Mouse (Mus musculus) heart, embryonic 12.5 days (tissue): ENCODE results near the gene Hbb-bh1. TPM values are rescaled to one million over a fixed set of nuclear protein-coding genes. Genes with fewer than 3 reads are reported as not detected.

Source experiments
- ATAC-seq: fragments of 200-750 bp; cut with Nextera tagmentation; 2 replicates; pipeline ENCODE4 v1.8.0; 2017; ENCODE audit warnings: moderate TSS enrichment, moderate library complexity; ENCODE audit not compliant: insufficient number of reproducible peaks, low FRiP score
- H3K27ac ChIP-seq: fragments of 300-500 bp; sonication (generic); 2 replicates; pipeline ENCODE4 v1.5.1; 2016; ENCODE audit warnings: mild to moderate bottlenecking, moderate library complexity; ENCODE audit not compliant: poor library complexity, severe bottlenecking
- H3K27me3 ChIP-seq: fragments of 300-500 bp; sonication (generic); replicated peaks from 2 replicates; pipeline ENCODE4 v1.6.1; 2016; ENCODE audit warnings: mild to moderate bottlenecking, moderate library complexity
- H3K36me3 ChIP-seq: fragments of 300-500 bp; sonication (generic); 2 replicates; pipeline ENCODE4 v1.6.1; 2016; ENCODE audit warnings: mild to moderate bottlenecking, moderate library complexity
- H3K4me1 ChIP-seq: fragments of 300-500 bp; sonication (generic); replicated peaks from 2 replicates; pipeline ENCODE4 v1.6.1; 2016; ENCODE audit warnings: mild to moderate bottlenecking
- H3K4me2 ChIP-seq: fragments of 300-500 bp; sonication (generic); 2 replicates; pipeline ENCODE4 v1.6.1; 2016; ENCODE audit warnings: mild to moderate bottlenecking, moderate library complexity
- H3K4me3 ChIP-seq: fragments of 300-500 bp; sonication (generic); 2 replicates; pipeline ENCODE4 v1.5.1; 2016; ENCODE audit warnings: mild to moderate bottlenecking
- H3K9ac ChIP-seq: fragments of 300-500 bp; sonication (generic); 2 replicates; pipeline ENCODE4 v1.6.1; 2016; ENCODE audit warnings: mild to moderate bottlenecking, moderate library complexity
- H3K9me3 ChIP-seq: fragments of 300-500 bp; sonication (generic); replicated peaks from 2 replicates; pipeline ENCODE4 v1.6.1; 2016; ENCODE audit warnings: mild to moderate bottlenecking, moderate library complexity
- WGBS: fragments of 180-500 bp; shearing (Covaris S2); methylation state at CpG from one replicate; pipeline ENCODE4 v1.1.7; 2016; 5-methylcytosine and 5-hydroxymethylcytosine counted together
- polyA plus RNA-seq: library from polyadenylated mRNA; unstranded; fragments of >200 nt; fragmentation: Nextera tagmentation; extraction: Ambion mirVana; gene quantifications from 2 replicates; pipeline ENCODE4 v1.2.1, GENCODE M21; 2016

The Hbb-bh1 gene
- polyA plus RNA-seq = 2,015 and 2,280 TPM in 2 replicates

DNA sequence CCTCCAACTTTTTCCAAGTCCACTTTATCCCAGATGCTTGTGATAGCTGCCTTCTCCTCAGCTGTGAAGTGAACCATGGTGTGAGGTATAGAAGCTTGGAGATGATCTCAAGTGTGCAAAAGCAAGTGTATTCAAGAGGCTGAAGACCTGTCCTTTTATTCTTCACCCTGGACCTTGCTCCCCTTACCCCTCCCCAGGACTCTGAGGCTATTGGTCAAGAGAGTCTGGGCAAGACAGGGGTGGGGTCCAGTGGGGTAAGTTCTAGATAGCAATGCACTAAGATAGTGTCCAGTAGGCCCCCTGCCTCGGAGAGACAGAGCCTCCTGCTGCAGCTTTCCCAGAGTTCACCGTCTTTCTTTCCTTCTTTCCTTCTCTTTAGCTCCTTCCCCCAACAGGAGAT lies at the start of gene Hbb-bh1:
Gene Hbb-bh1 (minus strand): TSS at position 131 of the 400 bp plus-strand sequence.
- WGBS = 46% methylated on average over 2 of the region's 2 CpGs
- 0 out of 2 replicates have a peak within 1 kb of the TSS, but pooled peaks have one; percentile 16 for H3K4me3 ChIP-seq
- no peak within 1 kb of the TSS for H3K27ac ChIP-seq

DNA sequence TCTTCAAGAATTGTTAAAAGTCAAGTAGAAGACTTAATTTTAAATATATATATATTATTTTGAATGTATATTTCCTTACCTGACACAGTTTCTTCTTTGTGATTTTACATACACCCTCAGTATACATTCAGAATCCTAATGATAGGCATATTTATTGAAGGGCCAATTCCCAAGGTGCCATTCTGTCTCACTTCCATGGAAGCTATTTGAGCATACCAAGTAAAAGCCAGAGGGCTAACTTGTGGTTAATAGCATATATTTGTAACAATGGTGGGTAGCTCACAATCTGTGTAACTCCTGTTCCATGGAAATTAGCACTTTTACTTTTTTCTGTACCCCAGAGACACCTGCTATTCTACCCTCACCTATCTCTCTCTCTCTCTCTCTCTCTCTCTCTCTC lies 43.2 kb upstream of the Hbb-bh1 start, which contains the start of gene Olfr66:
Gene Olfr66 (minus strand): TSS at position 101 of the 400 bp plus-strand sequence.
- no peaks in the 10 kb centered on the region for H3K27me3 ChIP-seq
- no peaks in the 10 kb centered on the region for H3K9me3 ChIP-seq
- H3K4me2 ChIP-seq = no peak within 1 kb of the TSS
- H3K4me3 ChIP-seq = no peak within 1 kb of the TSS
- no peak within 1 kb of the TSS for H3K9ac ChIP-seq
- H3K4me1 ChIP-seq = no peaks in the 10 kb centered on the region
- no peaks in the 10 kb centered on the region for H3K36me3 ChIP-seq
- ATAC-seq = no peak
- H3K27ac ChIP-seq = no peak within 1 kb of the TSS

More for the DNA sequence above, at the start of gene Hbb-bh1:
- H3K9ac ChIP-seq = no peak within 1 kb of the TSS
- no peaks in the 10 kb centered on the region for H3K4me1 ChIP-seq
- no peaks in the 10 kb centered on the region for H3K36me3 ChIP-seq
- H3K27me3 ChIP-seq = no peaks in the 10 kb centered on the region
- ATAC-seq = peak; percentile 85
- no peaks in the 10 kb centered on the region for H3K9me3 ChIP-seq
- peak within 1 kb of the TSS; percentile 13; the same call in 1 of the 2 replicates for H3K4me2 ChIP-seq

GRCm38 (mm10) chr7:103877093-103877492 lies 34.1 kb upstream of the Hbb-bh1 start:
- ATAC-seq = peak; percentile 74
- Histone ChIP-seq H3K4me3 (no peak overlapping the region), H3K9me3 (no peaks in the 10 kb centered on the region), H3K4me2 (no peak overlapping the region), H3K27me3 (no peaks in the 10 kb centered on the region), H3K36me3 (no peaks in the 10 kb centered on the region), H3K4me1 (no peaks in the 10 kb centered on the region), H3K9ac (no peak overlapping the region), H3K27ac (no peak overlapping the region)
- WGBS = 44% methylated on average over 2 of the region's 2 CpGs

DNA sequence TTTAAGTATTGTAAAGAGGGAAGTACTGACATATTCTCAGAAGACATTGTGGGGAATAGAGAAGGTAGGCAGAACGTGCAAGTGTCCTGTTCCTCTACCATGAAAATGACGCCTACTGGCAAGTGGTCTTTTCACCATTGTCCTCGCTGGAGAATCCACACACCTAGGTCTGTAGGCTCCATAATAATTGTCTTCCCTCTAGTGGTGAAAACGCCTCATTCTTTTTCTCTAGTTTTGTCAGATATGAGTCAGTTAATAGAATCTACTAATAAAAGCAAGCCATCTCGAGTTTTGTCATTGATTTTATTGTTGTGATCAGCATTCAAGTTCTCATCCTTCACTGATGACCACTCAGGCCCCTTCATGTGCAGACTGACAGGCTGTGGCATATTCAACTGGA lies 31.5 kb upstream of the Hbb-bh1 start:
- 0 out of 2 replicates have a peak, but pooled peaks cover 3% of the 10 kb centered on the region for H3K4me1 ChIP-seq
- 43% methylated on average over 5 of the region's 5 CpGs for WGBS
- no peak for ATAC-seq

GRCm38 (mm10) chr7:103873064-103873463 lies 30.1 kb upstream of the Hbb-bh1 start:
- Histone ChIP-seq H3K36me3 (no peaks in the 10 kb centered on the region), H3K9ac (no peak overlapping the region), H3K4me2 (no peak overlapping the region), H3K27ac (no peak overlapping the region), H3K27me3 (no peaks in the 10 kb centered on the region), H3K4me3 (no peak overlapping the region), H3K9me3 (no peaks in the 10 kb centered on the region), H3K4me1 (0 out of 2 replicates have a peak, but pooled peaks cover 3% of the 10 kb centered on the region)
- ATAC-seq = no peak
- WGBS = 2% methylated on average over 1 of the region's 1 CpGs

More for the DNA sequence above, 31.5 kb upstream of the Hbb-bh1 start:
- H3K9ac ChIP-seq = no peak overlapping the region
- H3K4me2 ChIP-seq = no peak overlapping the region
- H3K27me3 ChIP-seq = no peaks in the 10 kb centered on the region
- no peak overlapping the region for H3K27ac ChIP-seq
- no peaks in the 10 kb centered on the region for H3K9me3 ChIP-seq
- no peaks in the 10 kb centered on the region for H3K36me3 ChIP-seq
- no peak overlapping the region for H3K4me3 ChIP-seq

DNA sequence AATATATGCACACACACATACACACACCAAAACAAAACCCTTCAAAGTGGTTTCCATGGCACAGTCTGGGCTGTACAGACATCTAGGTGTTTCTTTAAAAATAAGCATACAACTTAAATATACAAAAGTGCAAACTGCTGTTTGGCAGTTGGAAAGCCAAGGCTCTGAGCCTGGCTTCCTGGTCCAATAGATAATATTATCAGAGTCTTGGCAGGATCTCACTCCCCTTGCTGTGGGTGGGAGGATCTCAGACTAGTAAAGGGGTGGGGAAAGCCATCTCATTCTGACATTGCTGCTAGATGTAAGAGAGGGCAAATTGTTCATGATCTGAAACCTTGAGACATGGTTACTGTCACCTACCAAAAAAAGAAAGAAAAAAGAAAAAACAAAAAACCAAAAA lies 27.7 kb upstream of the Hbb-bh1 start:
- H3K9ac ChIP-seq = no peak overlapping the region
- H3K4me2 ChIP-seq = no peak overlapping the region
- peak; percentile 92 for ATAC-seq
- H3K27me3 ChIP-seq = no peaks in the 10 kb centered on the region
- H3K4me3 ChIP-seq = no peak overlapping the region
- H3K9me3 ChIP-seq = no peaks in the 10 kb centered on the region
- H3K4me1 ChIP-seq = 0 out of 2 replicates have a peak, but pooled peaks cover 3% of the 10 kb centered on the region
- no peaks in the 10 kb centered on the region for H3K36me3 ChIP-seq
- peak overlapping the region; percentile 75 for H3K27ac ChIP-seq

GRCm38 (mm10) chr7:103865716-103866115 lies 22.8 kb upstream of the Hbb-bh1 start:
- Histone ChIP-seq H3K36me3 (no peaks in the 10 kb centered on the region), H3K4me3 (no peak overlapping the region), H3K9me3 (no peaks in the 10 kb centered on the region), H3K27me3 (no peaks in the 10 kb centered on the region), H3K27ac (peak overlapping the region; percentile 51; the same call in 1 of the 2 replicates), H3K9ac (no peak overlapping the region), H3K4me2 (no peak overlapping the region), H3K4me1 (peaks cover 6% of the 10 kb centered on the region; the same call in 1 of the 2 replicates)
- ATAC-seq = peak; percentile 88

DNA sequence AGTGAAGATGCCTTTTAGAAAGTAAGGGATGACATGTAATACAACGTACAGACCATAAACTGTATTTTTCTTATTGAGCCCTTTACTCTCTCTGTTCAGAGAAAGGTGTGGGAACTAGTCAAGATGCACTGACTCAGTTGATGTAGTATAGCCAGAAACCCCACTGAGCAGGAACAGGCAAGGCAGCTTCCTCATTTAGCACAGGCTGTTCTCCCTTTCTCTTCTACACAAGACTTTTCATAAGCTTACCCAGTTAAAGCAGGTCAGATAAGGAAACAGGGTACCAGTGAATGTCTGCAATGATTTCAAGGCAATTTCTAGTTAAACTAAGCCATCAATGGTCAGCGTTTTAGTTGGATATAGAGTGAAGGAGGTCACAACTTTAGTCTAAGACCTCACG lies 18.6 kb upstream of the Hbb-bh1 start:
- H3K27ac ChIP-seq = peak overlapping the region; percentile 62
- ATAC-seq = no peak

DNA sequence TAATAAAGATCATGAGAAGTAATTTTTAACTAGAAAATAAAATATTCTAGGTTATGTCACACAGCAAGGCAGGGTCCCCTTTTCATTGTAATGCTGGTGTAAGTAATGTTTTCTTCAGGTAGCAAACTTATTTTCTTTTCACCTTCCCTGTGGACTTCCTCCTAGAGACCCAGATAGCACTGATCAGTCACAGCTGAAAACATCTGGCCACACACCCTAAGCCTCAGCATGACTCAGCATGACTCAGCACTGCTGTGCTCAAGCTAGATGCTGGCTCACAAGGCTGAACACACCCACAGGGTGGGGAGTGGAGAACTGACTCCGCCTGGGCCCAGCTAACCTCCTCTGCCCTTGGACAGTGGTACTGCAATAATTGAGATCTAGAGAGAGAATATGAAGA lies 17.9 kb upstream of the Hbb-bh1 start:
- Histone ChIP-seq H3K4me3 (no peak overlapping the region), H3K9ac (no peak overlapping the region), H3K36me3 (no peaks in the 10 kb centered on the region), H3K4me2 (no peak overlapping the region), H3K4me1 (peaks cover 5% of the 10 kb centered on the region; the same call in 1 of the 2 replicates), H3K27me3 (no peaks in the 10 kb centered on the region), H3K9me3 (no peaks in the 10 kb centered on the region), H3K27ac (no peak overlapping the region)
- peak; percentile 92 for ATAC-seq
- WGBS = 38% methylated on average over 1 of the region's 1 CpGs

More for the DNA sequence above, 18.6 kb upstream of the Hbb-bh1 start:
- Histone ChIP-seq H3K9me3 (no peaks in the 10 kb centered on the region), H3K4me2 (no peak overlapping the region), H3K36me3 (no peaks in the 10 kb centered on the region), H3K9ac (no peak overlapping the region), H3K27me3 (no peaks in the 10 kb centered on the region), H3K4me1 (peaks cover 5% of the 10 kb centered on the region; the same call in 1 of the 2 replicates), H3K4me3 (no peak overlapping the region)
- WGBS = 71% methylated on average over 3 of the region's 3 CpGs

DNA sequence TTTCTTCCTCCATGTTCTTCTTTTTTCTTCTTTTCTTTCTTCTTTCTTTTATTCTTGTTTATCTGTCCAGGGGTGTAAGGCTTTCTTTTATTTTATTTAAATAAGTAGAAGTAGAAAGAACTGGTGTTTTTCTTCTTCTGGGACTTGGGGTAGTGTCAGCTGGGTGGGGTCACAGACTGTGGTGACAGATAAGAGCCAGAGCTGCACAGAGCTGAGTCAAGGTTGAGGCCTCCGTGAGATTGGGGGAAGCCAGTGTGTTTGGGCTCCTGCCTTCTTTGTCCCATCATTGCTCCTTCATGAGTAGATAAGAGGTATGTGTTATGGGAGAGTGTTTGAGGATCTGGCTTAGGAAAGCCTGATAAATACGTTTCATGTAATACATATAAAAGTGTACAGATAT lies 16.1 kb upstream of the Hbb-bh1 start:
- Histone ChIP-seq H3K36me3 (no peaks in the 10 kb centered on the region), H3K27ac (no peak overlapping the region; the same call in 1 of the 2 replicates), H3K4me2 (no peak overlapping the region), H3K27me3 (no peaks in the 10 kb centered on the region), H3K4me1 (peaks cover 5% of the 10 kb centered on the region; the same call in 1 of the 2 replicates), H3K4me3 (no peak overlapping the region), H3K9me3 (no peaks in the 10 kb centered on the region), H3K9ac (no peak overlapping the region)
- peak; percentile 93 for ATAC-seq
- 1% methylated on average over 2 of the region's 2 CpGs for WGBS

DNA sequence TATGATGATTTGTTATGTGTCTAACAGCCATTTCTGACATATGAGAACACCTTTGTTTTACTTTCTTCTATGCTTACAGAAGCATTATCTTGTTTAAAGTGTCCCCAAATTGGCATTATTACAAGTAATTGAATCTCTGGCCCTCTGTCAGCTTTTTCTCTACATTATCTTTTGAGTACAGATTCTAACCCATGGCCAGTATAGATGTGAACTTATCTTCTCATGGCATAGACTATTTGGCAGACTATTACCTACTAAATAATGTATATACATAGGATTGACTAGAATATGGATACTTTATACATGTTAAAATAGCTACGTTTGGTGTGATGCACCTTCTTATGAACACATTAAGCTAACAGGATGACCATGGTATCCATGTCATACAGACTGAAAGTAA lies 11.7 kb upstream of the Hbb-bh1 start:
- H3K36me3 ChIP-seq = no peaks in the 10 kb centered on the region
- 67% methylated on average over 1 of the region's 1 CpGs for WGBS
- no peaks in the 10 kb centered on the region for H3K27me3 ChIP-seq
- no peaks in the 10 kb centered on the region for H3K9me3 ChIP-seq
- no peak overlapping the region for H3K4me2 ChIP-seq
- H3K9ac ChIP-seq = no peak overlapping the region
- H3K27ac ChIP-seq = no peak overlapping the region; the same call in 1 of the 2 replicates
- H3K4me1 ChIP-seq = peaks cover 2% of the 10 kb centered on the region; the same call in 1 of the 2 replicates
- no peak for ATAC-seq
- H3K4me3 ChIP-seq = no peak overlapping the region

- Histone ChIP-seq H3K4me2 (no peak within 1 kb of the TSS), H3K4me3 (0 out of 2 replicates have a peak within 1 kb of the TSS, but pooled peaks have one; percentile 3), H3K27ac (0 out of 2 replicates have a peak within 1 kb of the TSS, but pooled peaks have one; percentile 23), H3K9ac (no peak within 1 kb of the TSS), H3K4me1 (no peaks in the 10 kb centered on the region), H3K27me3 (no peaks in the 10 kb centered on the region), H3K9me3 (no peaks in the 10 kb centered on the region), H3K36me3 (no peaks in the 10 kb centered on the region)
- WGBS = 62% methylated on average over 2 of the region's 2 CpGs
- peak; percentile 86 for ATAC-seq
These were observed 10.1 kb upstream of the Hbb-bh1 start, which contains the start of gene Hbb-y for GRCm38 (mm10) chr7:103853090-103853489. TSS of gene Hbb-y (minus strand) at chr7:103853216.
